Mouse (Mus musculus): ENCODE results near the gene Apobec2. TPM values are rescaled to one million over a fixed set of nuclear protein-coding genes. Genes with fewer than 3 reads are reported as not detected.

Gene Apobec2
- polyA plus RNA-seq, 1 experiment, result 0.27 TPM

DNA sequence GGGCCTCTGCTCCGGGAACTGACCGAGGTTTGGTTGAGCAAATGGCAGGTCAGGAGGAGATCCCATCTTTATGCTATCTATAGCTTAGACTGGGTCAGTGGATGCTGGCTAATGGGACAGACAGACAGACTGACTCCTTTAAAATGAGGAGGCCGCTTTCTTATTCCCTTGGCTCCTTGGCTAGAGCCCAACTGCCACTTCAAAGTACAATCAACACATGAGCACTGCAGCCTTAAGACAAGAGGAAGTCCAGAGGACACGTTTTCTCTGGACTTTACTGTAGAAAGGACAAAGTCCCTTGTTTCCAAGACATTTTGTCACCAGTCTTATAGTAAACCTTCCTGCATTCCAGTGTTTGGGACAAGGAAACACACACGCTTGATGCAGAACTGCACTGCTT is 41.3 kb downstream of the Apobec2 start:
- H3K79me2 ChIP-seq (ENCODE audit: control insufficient read depth, insufficient read depth), result peaks cover 4% of the 10 kb centered on the region
- H3K4me3 ChIP-seq (ENCODE audit: insufficient read depth, poor library complexity, severe bottlenecking), result no peak overlapping the region
- H3K27me3 ChIP-seq (ENCODE audit: control insufficient read depth, insufficient read depth, insufficient read length), result no peaks in the 10 kb centered on the region
- peaks cover 96% of the 10 kb centered on the region for H3K36me3 ChIP-seq (ENCODE audit: control insufficient read depth, insufficient read depth)
- no peak for TF ChIP-seq USF1 (IDR thresholded peaks at IDR 0.05; ENCODE audit: low read depth)
- TF ChIP-seq FOSL1 (IDR thresholded peaks at IDR 0.05; ENCODE audit: insufficient read depth, low read length, poor library complexity, severe bottlenecking), result no peak
- TF ChIP-seq MYOG (IDR thresholded peaks at IDR 0.05; ENCODE audit: control insufficient read depth, extremely low read depth, insufficient read length), result no peak
- TF ChIP-seq CTCF (IDR thresholded peaks at IDR 0.05; ENCODE audit: control insufficient read depth, insufficient read depth, insufficient read length), result no peak
- TF ChIP-seq CEBPB (IDR thresholded peaks at IDR 0.05; ENCODE audit: low read depth), result no peak
- no peak for TF ChIP-seq MAX (IDR thresholded peaks at IDR 0.05)
- no peak for TF ChIP-seq MYOD1 (IDR thresholded peaks at IDR 0.05; ENCODE audit: control insufficient read depth, insufficient read length, low read depth)
- H3ac ChIP-seq (ENCODE audit: control insufficient read depth, insufficient read length, low read depth), result no peak overlapping the region
- no peaks in the 10 kb centered on the region for H3K79me3 ChIP-seq (ENCODE audit: low read depth)

DNA sequence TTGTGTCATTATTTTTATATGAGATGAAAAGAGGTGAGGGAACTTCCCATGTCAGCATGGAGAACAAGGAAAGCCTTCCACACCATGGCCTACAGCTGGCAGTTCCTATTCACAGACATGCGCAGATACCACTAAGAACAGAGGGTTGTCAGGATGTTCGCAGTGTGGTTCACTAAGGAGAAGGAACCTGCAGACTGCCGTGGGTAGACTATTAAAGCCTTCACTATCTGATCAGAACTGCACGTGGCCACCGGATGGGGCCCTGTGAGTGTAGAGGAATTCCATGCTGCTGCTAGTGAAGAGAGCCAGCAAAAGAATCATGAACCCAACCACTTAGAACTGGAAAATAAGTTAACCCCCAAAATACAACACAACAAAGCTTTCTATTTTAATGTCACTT is 43.3 kb downstream of the Apobec2 start:
- no peak overlapping the region for H3K4me3 ChIP-seq (ENCODE audit: insufficient read depth, poor library complexity, severe bottlenecking)
- no peaks in the 10 kb centered on the region for H3K79me2 ChIP-seq (ENCODE audit: control insufficient read depth, insufficient read depth)
- H3ac ChIP-seq (ENCODE audit: control insufficient read depth, insufficient read length, low read depth), result no peak overlapping the region
- peaks cover 81% of the 10 kb centered on the region for H3K36me3 ChIP-seq (ENCODE audit: control insufficient read depth, insufficient read depth)
- no peak for TF ChIP-seq CTCF (IDR thresholded peaks at IDR 0.05; ENCODE audit: control insufficient read depth, insufficient read depth, insufficient read length)
- no peak for TF ChIP-seq MYOG (IDR thresholded peaks at IDR 0.05; ENCODE audit: control insufficient read depth, extremely low read depth, insufficient read length)
- no peak for TF ChIP-seq CEBPB (IDR thresholded peaks at IDR 0.05; ENCODE audit: low read depth)
- no peak for TF ChIP-seq MAX (IDR thresholded peaks at IDR 0.05)
- TF ChIP-seq FOSL1 (IDR thresholded peaks at IDR 0.05; ENCODE audit: insufficient read depth, low read length, poor library complexity, severe bottlenecking), result no peak
- no peak for TF ChIP-seq MYOD1 (IDR thresholded peaks at IDR 0.05; ENCODE audit: control insufficient read depth, insufficient read length, low read depth)
- TF ChIP-seq USF1 (IDR thresholded peaks at IDR 0.05; ENCODE audit: low read depth), result no peak
- H3K79me3 ChIP-seq (ENCODE audit: low read depth), result no peaks in the 10 kb centered on the region
- H3K27me3 ChIP-seq (ENCODE audit: control insufficient read depth, insufficient read depth, insufficient read length), result no peaks in the 10 kb centered on the region

DNA sequence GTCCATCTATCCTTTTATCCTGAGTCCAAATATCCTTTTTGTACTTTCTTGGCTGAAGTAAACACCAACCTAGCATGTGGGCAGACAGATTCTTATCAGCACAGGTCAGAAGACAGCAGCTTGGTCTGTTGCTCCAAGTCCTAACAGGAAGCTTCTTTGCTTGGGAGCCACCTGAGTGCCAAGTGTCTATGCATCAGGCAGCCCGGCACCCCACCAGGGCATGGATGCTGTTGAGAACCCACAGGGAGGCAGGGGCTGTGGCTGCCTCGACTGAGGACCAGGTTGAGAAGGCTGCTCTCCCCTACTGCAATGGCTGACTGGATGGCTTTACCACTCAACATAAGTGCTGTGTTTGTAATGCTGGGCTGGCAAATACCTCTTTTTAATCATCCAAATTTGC is 44.1 kb downstream of the Apobec2 start:
- no peaks in the 10 kb centered on the region for H3K79me2 ChIP-seq (ENCODE audit: control insufficient read depth, insufficient read depth)
- H3K36me3 ChIP-seq (ENCODE audit: control insufficient read depth, insufficient read depth), result peaks cover 74% of the 10 kb centered on the region
- H3K27me3 ChIP-seq (ENCODE audit: control insufficient read depth, insufficient read depth, insufficient read length), result no peaks in the 10 kb centered on the region
- H3K79me3 ChIP-seq (ENCODE audit: low read depth), result no peaks in the 10 kb centered on the region
- H3ac ChIP-seq (ENCODE audit: control insufficient read depth, insufficient read length, low read depth), result no peak overlapping the region
- H3K4me3 ChIP-seq (ENCODE audit: insufficient read depth, poor library complexity, severe bottlenecking), result no peak overlapping the region
- TF ChIP-seq CTCF (IDR thresholded peaks at IDR 0.05; ENCODE audit: control insufficient read depth, insufficient read depth, insufficient read length) (no peak), FOSL1 (IDR thresholded peaks at IDR 0.05; ENCODE audit: insufficient read depth, low read length, poor library complexity, severe bottlenecking) (no peak), USF1 (IDR thresholded peaks at IDR 0.05; ENCODE audit: low read depth) (no peak), MYOD1 (IDR thresholded peaks at IDR 0.05; ENCODE audit: control insufficient read depth, insufficient read length, low read depth) (no peak), MYOG (IDR thresholded peaks at IDR 0.05; ENCODE audit: control insufficient read depth, extremely low read depth, insufficient read length) (no peak), MAX (IDR thresholded peaks at IDR 0.05) (no peak), CEBPB (IDR thresholded peaks at IDR 0.05; ENCODE audit: low read depth) (no peak)

DNA sequence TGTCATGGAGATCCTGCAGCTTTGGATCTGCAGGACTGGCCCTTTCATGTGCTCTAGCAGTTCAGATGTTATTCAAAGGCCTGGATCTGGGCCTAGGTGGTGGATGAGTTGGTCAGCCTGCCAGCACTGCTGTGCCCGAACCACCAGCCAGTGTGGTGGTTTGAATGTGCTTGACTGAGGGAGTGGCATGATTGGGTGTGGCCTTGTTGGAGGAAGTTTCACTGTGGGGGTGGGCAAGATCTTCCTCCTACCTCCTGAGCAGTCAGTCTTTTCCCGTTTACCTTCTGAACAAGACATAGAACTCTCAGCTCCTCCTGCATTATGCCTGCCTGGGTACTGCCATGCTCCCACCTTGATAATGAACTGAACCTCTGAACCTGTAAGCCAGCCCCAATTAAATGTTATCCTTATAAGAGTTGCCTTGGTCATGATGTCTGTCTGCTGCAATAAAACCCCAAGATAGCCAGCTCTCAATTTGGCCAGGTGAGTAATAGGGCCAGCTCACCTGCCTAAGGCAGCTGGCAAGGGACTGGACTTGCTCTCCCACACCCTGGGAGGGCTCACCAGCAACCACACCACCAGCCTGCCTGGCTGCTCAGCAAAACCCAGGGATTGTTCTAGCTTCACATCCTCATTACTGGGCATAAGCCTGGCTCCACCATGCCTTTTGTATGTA is 46.8 kb downstream of the Apobec2 start:
- Histone ChIP-seq H3K79me3 (ENCODE audit: low read depth) (no peaks in the 10 kb centered on the region), H3K79me2 (ENCODE audit: control insufficient read depth, insufficient read depth) (no peaks in the 10 kb centered on the region), H3K4me3 (ENCODE audit: insufficient read depth, poor library complexity, severe bottlenecking) (no peak overlapping the region), H3K36me3 (ENCODE audit: control insufficient read depth, insufficient read depth) (peaks cover 47% of the 10 kb centered on the region), H3K27me3 (ENCODE audit: control insufficient read depth, insufficient read depth, insufficient read length) (no peaks in the 10 kb centered on the region), H3ac (ENCODE audit: control insufficient read depth, insufficient read length, low read depth) (no peak overlapping the region)
- TF ChIP-seq CTCF (IDR thresholded peaks at IDR 0.05; ENCODE audit: control insufficient read depth, insufficient read depth, insufficient read length) (no peak), MYOG (IDR thresholded peaks at IDR 0.05; ENCODE audit: control insufficient read depth, extremely low read depth, insufficient read length) (no peak), CEBPB (IDR thresholded peaks at IDR 0.05; ENCODE audit: low read depth) (no peak), USF1 (IDR thresholded peaks at IDR 0.05; ENCODE audit: low read depth) (no peak), MAX (IDR thresholded peaks at IDR 0.05) (no peak), MYOD1 (IDR thresholded peaks at IDR 0.05; ENCODE audit: control insufficient read depth, insufficient read length, low read depth) (no peak), FOSL1 (IDR thresholded peaks at IDR 0.05; ENCODE audit: insufficient read depth, low read length, poor library complexity, severe bottlenecking) (no peak)

DNA sequence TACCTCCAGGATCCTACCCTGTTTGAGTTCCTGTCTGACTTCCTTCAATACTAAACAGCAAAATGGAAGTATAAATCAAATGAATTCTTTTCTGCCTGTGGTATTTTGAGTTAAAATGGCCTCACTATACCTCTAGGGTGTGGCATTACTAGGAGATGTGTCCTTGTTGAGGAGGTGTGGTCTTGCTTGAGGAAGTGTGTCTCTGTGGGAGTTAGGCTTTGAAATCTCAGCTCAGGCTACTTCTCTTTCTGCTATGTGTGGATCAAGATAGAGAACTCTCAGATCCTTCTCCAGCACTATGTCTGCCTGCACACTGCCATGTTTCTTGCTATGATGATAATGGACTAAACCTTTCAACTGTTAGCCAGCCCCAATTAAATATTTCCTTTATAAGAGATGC is 53.7 kb downstream of the Apobec2 start:
- no peak for TF ChIP-seq MYOD1 (IDR thresholded peaks at IDR 0.05; ENCODE audit: control insufficient read depth, insufficient read length, low read depth)
- TF ChIP-seq MYOG (IDR thresholded peaks at IDR 0.05; ENCODE audit: control insufficient read depth, extremely low read depth, insufficient read length), result no peak
- no peak for TF ChIP-seq CEBPB (IDR thresholded peaks at IDR 0.05; ENCODE audit: low read depth)
- no peak for TF ChIP-seq USF1 (IDR thresholded peaks at IDR 0.05; ENCODE audit: low read depth)
- no peak for TF ChIP-seq CTCF (IDR thresholded peaks at IDR 0.05; ENCODE audit: control insufficient read depth, insufficient read depth, insufficient read length)
- TF ChIP-seq MAX (IDR thresholded peaks at IDR 0.05), result no peak
- no peak for TF ChIP-seq FOSL1 (IDR thresholded peaks at IDR 0.05; ENCODE audit: insufficient read depth, low read length, poor library complexity, severe bottlenecking)
- Histone ChIP-seq H3K79me3 (ENCODE audit: low read depth) (no peaks in the 10 kb centered on the region), H3K36me3 (ENCODE audit: control insufficient read depth, insufficient read depth) (no peaks in the 10 kb centered on the region)

More for the DNA sequence above, 53.7 kb downstream of the Apobec2 start:
- no peaks in the 10 kb centered on the region for H3K79me2 ChIP-seq (ENCODE audit: control insufficient read depth, insufficient read depth)
- no peak overlapping the region for H3K4me3 ChIP-seq (ENCODE audit: insufficient read depth, poor library complexity, severe bottlenecking)
- no peaks in the 10 kb centered on the region for H3K27me3 ChIP-seq (ENCODE audit: control insufficient read depth, insufficient read depth, insufficient read length)
- H3ac ChIP-seq (ENCODE audit: control insufficient read depth, insufficient read length, low read depth), result no peak overlapping the region
